Mouse (Mus musculus) ES-Bruce4 (cell line): ENCODE measurements around the gene Grin2a.

ENCODE experiments used
- CTCF ChIP-seq: IDR thresholded peaks from one replicate; pipeline ENCODE4 v1.8.1; 2011; ENCODE audit warnings: low read depth, low read length
- EP300 ChIP-seq: IDR thresholded peaks from 2 replicates; pipeline ENCODE4 v1.6.1; 2011; ENCODE audit warnings: low read depth, low read length; ENCODE audit not compliant: insufficient read depth
- POLR2A ChIP-seq: IDR thresholded peaks from one replicate; pipeline ENCODE4 v1.8.1; 2011; ENCODE audit warnings: low read length; ENCODE audit not compliant: insufficient read depth

- TF ChIP-seq POLR2A (no peak), CTCF (no peak), EP300 (no peak)
These were observed 377.2 kb downstream of the Grin2a start for GRCm38 (mm10) chr16:9618206-9618605.
